In the genomic region with DNA sequence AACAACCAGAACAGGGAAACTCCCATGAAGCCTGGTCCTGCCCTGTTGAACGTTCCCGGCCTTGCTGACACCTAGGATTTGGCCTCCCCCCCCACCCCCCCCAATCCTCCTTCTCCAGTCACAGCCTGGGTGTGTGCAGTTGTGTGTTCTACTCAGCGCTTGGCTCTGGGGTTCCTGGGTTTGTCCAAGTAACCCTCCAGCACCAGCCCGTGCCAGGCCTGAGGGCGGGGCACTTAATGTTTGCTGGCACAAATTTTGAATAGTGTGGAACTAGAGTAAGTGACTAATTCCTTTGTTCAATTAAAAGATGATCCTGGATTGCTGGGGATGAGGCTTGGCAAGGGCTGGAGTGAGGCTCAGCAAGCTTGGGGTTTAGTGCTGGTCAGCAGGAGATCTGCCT, we compare ENCODE assay signal across 19 mouse cellular contexts. TPM values are rescaled to one million over a fixed set of nuclear protein-coding genes. Genes with fewer than 3 reads are reported as not detected.
DNase-seq lines count a peak whose midpoint lies in the region; TF ChIP-seq lines count a peak whose summit lies in the region.
"Had no signal": no experiment of that assay in that cellular context is flagged by ENCODE, and none has a peak within 500 bp of the region (broad histone marks: within the 10 kb centered on the region; RNA-seq: fewer than 3 reads in every experiment).

No protein-coding gene starts in this region.

- peak overlapping the region; percentile 65 for H3K27ac ChIP-seq in gastrocnemius, adult 2 months
- H3K27ac ChIP-seq in midbrain, embryonic 10.5 days (replicated peaks): no peak overlapping the region
- H3K27ac ChIP-seq: embryonic facial prominence, embryonic 13.5 days; heart, embryonic 13.5 days; hindbrain, embryonic 13.5 days; limb, embryonic 13.5 days; lung, embryonic 15.5 days; neural tube, embryonic 15.5 days had no signal

- no peak overlapping the region for H3K4me3 ChIP-seq in gastrocnemius, adult 2 months
- no peak overlapping the region for H3K4me3 ChIP-seq in lung, adult 2 months (replicated peaks; ENCODE audit: extremely low read depth, low read depth, low read length)
- no peak overlapping the region for H3K4me3 ChIP-seq in midbrain, embryonic 10.5 days
- H3K4me3 ChIP-seq: embryonic facial prominence, embryonic 13.5 days; heart, embryonic 13.5 days; hindbrain, embryonic 13.5 days; limb, embryonic 13.5 days; lung, embryonic 15.5 days; neural tube, embryonic 15.5 days had no signal

- intact Hi-C loops in gastrocnemius, adult 2 months (cut with DNase I): no loop called here

- 47% methylated on average over 5 of the region's 5 CpGs for WGBS in lung, adult 2 months
- 92% methylated on average over 5 of the region's 5 CpGs for WGBS in midbrain, embryonic 10.5 days

- no peaks in the 10 kb centered on the region; the same call in 1 of the 2 replicates for H3K9me3 ChIP-seq in midbrain, embryonic 10.5 days (replicated peaks)
- H3K9me3 ChIP-seq: embryonic facial prominence, embryonic 13.5 days; heart, embryonic 13.5 days; hindbrain, embryonic 13.5 days; limb, embryonic 13.5 days; lung, embryonic 15.5 days; neural tube, embryonic 15.5 days had no signal

- TF ChIP-seq POLR2A in lung, adult 2 months (IDR thresholded peaks at IDR 0.05; ENCODE audit: borderline replicate concordance, extremely low read depth, low read depth, low read length): no peak

- H3K4me1 ChIP-seq in lung, adult 2 months (ENCODE audit: control insufficient read depth, insufficient read depth, low read length): no peaks in the 10 kb centered on the region
- no peaks in the 10 kb centered on the region for H3K4me1 ChIP-seq in midbrain, embryonic 10.5 days
- H3K4me1 ChIP-seq: heart, embryonic 13.5 days; hindbrain, embryonic 13.5 days; limb, embryonic 13.5 days; lung, embryonic 15.5 days; neural tube, embryonic 15.5 days had no signal

- no peaks in the 10 kb centered on the region for H3K27me3 ChIP-seq in midbrain, embryonic 10.5 days (ENCODE audit: low read depth, poor library complexity, severe bottlenecking)
- H3K27me3 ChIP-seq: CH12.LX; embryonic facial prominence, embryonic 13.5 days; heart, embryonic 13.5 days; hindbrain, embryonic 13.5 days; limb, embryonic 13.5 days; lung, embryonic 15.5 days; neural tube, embryonic 15.5 days; Patski had no signal

- DNase-seq in gastrocnemius, adult 2 months: peak; percentile 61
- DNase-seq in gastrocnemius, postnatal 4 days (ENCODE audit: low spot score in 2 of 2): no peak
- DNase-seq in lung, adult 18-20 months: peak; percentile 25 to 29
- no peak for DNase-seq in lung, adult 2 months
- peak; percentile 32 for DNase-seq in NIH3T3 (ENCODE audit: low read depth)
- peak; percentile 36 for DNase-seq in gastrocnemius, postnatal 25 days
- no peak for DNase-seq in midbrain, embryonic 10.5 days (ENCODE audit: low spot score)
- DNase-seq: kidney, adult 18-20 months; kidney, postnatal 36 days; thymus, postnatal 4 days had no signal

- H3K36me3 ChIP-seq in midbrain, embryonic 10.5 days: no peaks in the 10 kb centered on the region
- H3K36me3 ChIP-seq: embryonic facial prominence, embryonic 13.5 days; heart, embryonic 13.5 days; hindbrain, embryonic 13.5 days; limb, embryonic 13.5 days; lung, embryonic 15.5 days; neural tube, embryonic 15.5 days had no signal

- no peak for TF ChIP-seq CTCF in gastrocnemius, adult 2 months (IDR thresholded peaks at IDR 0.05)
- TF ChIP-seq CTCF in lung, adult 2 months (IDR thresholded peaks at IDR 0.05; ENCODE audit: insufficient read depth, low read length): no peak

RNA-seq across cellular contexts. Expression of gene Cct8l1, which starts 28.7 kb away (rescaled TPM):
- under 1 TPM in 1 of 2 experiments, not detected in 1; 0.14 TPM for total RNA-seq in gastrocnemius, adult 2 months (2021)
- not detected for total RNA-seq in gastrocnemius, postnatal 4 days (2021)
- not detected in 2 replicates for polyA plus RNA-seq in lung, adult 2 months (2012; rRNA removed)
- under 1 TPM in 1 of 2 experiments, not detected in 1; 0.27 TPM for total RNA-seq in gastrocnemius, postnatal 25 days (2021)
- 0.09 TPM in 1 of 2 replicates, not detected in the other for polyA plus RNA-seq in midbrain, embryonic 10.5 days (2016; fragmentation: Nextera tagmentation; extraction: Ambion mirVana)
- total RNA-seq: CH12.LX had no signal
- polyA plus RNA-seq: embryonic facial prominence, embryonic 13.5 days; forebrain, embryonic 14.5 days; heart, embryonic 13.5 days; lung, embryonic 15.5 days; Patski had no signal

RNA-seq across cellular contexts. Expression of gene Kmt2c, which starts 46.0 kb away (rescaled TPM):
- total RNA-seq in gastrocnemius, adult 2 months (2021): 10 to 100 TPM; 41.6 to 42.3 TPM
- total RNA-seq in gastrocnemius, postnatal 4 days (2021): 10 to 100 TPM; 50.8 to 50.9 TPM
- polyA plus RNA-seq in lung, adult 2 months (2012; rRNA removed): 13.6 and 19.0 TPM in 2 replicates
- total RNA-seq in gastrocnemius, postnatal 25 days (2021): 10 to 100 TPM; 27.4 to 29.1 TPM
- 10.5 and 13.2 TPM in 2 replicates for polyA plus RNA-seq in midbrain, embryonic 10.5 days (2016; fragmentation: Nextera tagmentation; extraction: Ambion mirVana)

Comparison
In these comparisons a context has a peak if more than half of its experiments do, and no peak if none do; other contexts are left out.
1. DNase-seq: peak in gastrocnemius, adult 2 months (single experiment), lung, adult 18-20 months (2 of 2), NIH3T3 (single experiment) and gastrocnemius, postnatal 25 days (single experiment); none in gastrocnemius, postnatal 4 days (0 of 2), lung, adult 2 months (single experiment) and midbrain, embryonic 10.5 days (single experiment).